Mouse (Mus musculus): ENCODE data around the gene Gm4952. TPM values are rescaled to one million over a fixed set of nuclear protein-coding genes. Genes with fewer than 3 reads are reported as not detected.

The Gm4952 gene
- polyA plus RNA-seq, 1 experiment from 2014 or later: 0.33 TPM

GRCm38 (mm10) chr19:12670139-12670538 lies 70.4 kb downstream of the Gm4952 start, which contains the start of gene Olfr1442:
Gene Olfr1442, plus strand, starts transcription at chr19:12670439.
- ATAC-seq (replicated peaks; ENCODE audit: low FRiP score, low read depth) (no peak), DNase-seq (ENCODE audit: low spot score) (no peak)
- no peak within 1 kb of the TSS for H3K9ac ChIP-seq (ENCODE audit: low read depth, low read length)
- no peaks in the 10 kb centered on the region for H3K27me3 ChIP-seq (ENCODE audit: insufficient read depth, low read length)
- H3K36me3 ChIP-seq (ENCODE audit: insufficient read depth, low read length): no peaks in the 10 kb centered on the region
- H3K27ac ChIP-seq: no peak within 1 kb of the TSS
- TF ChIP-seq CTCF (IDR thresholded peaks at IDR 0.05; ENCODE audit: low read depth): no peak
- H3K4me1 ChIP-seq (replicated peaks; ENCODE audit: insufficient read depth, low read length): no peaks in the 10 kb centered on the region
- H3K4me3 ChIP-seq (replicated peaks; ENCODE audit: low read depth, low read length): no peak within 1 kb of the TSS
- H3K4me2 ChIP-seq (ENCODE audit: low read length): no peak within 1 kb of the TSS
- H3K9me3 ChIP-seq (replicated peaks; ENCODE audit: low read length): no peaks in the 10 kb centered on the region

DNA sequence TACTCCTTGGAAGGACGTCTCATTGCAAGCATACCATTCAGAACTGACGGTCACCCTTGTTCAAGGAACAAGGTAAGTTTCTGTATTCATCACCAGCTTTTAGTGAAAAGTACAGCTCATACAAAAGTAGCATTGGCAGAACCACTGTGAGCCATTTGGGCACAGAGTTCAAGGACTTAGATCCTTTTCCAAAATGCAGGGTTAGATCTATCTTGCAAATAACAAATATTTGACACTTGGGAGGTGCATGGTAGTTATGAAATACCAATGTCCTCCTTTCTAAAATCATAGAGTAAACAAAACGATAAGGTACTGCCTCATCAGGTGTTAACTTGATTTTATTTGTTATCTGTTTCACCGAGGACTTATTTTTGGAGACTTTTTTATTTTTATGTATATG lies 71.3 kb downstream of the Gm4952 start:
- WGBS: 85% methylated on average over 4 of the region's 4 CpGs
- no peak for TF ChIP-seq CTCF (IDR thresholded peaks at IDR 0.05; ENCODE audit: low read depth)
- no peak overlapping the region for H3K4me2 ChIP-seq (ENCODE audit: low read length)

GRCm38 (mm10) chr19:12677812-12678211 lies 78.0 kb downstream of the Gm4952 start, which contains the start of gene Olfr1443:
Gene Olfr1443, plus strand, starts transcription at chr19:12678112.
- H3K4me3 ChIP-seq (replicated peaks; ENCODE audit: low read depth, low read length): no peak within 1 kb of the TSS
- ATAC-seq (replicated peaks; ENCODE audit: low FRiP score, low read depth): no peak
- no peak for DNase-seq (ENCODE audit: low spot score)
- no peak within 1 kb of the TSS for H3K9ac ChIP-seq (ENCODE audit: low read depth, low read length)
- no peaks in the 10 kb centered on the region for H3K4me1 ChIP-seq (replicated peaks; ENCODE audit: insufficient read depth, low read length)
- H3K4me2 ChIP-seq (ENCODE audit: low read length): no peak within 1 kb of the TSS
- no peak within 1 kb of the TSS for H3K27ac ChIP-seq
- H3K36me3 ChIP-seq (ENCODE audit: insufficient read depth, low read length): no peaks in the 10 kb centered on the region
- no peaks in the 10 kb centered on the region for H3K9me3 ChIP-seq (replicated peaks; ENCODE audit: low read length)
- H3K27me3 ChIP-seq (ENCODE audit: insufficient read depth, low read length): no peaks in the 10 kb centered on the region
- WGBS: 72% methylated on average over 3 of the region's 3 CpGs
- TF ChIP-seq CTCF (IDR thresholded peaks at IDR 0.05; ENCODE audit: low read depth): no peak

More for the DNA sequence above, 71.3 kb downstream of the Gm4952 start:
- H3K27ac ChIP-seq: no peak overlapping the region
- no peak overlapping the region for H3K9ac ChIP-seq (ENCODE audit: low read depth, low read length)
- no peaks in the 10 kb centered on the region for H3K36me3 ChIP-seq (ENCODE audit: insufficient read depth, low read length)
- DNase-seq (ENCODE audit: low spot score) (no peak), ATAC-seq (replicated peaks; ENCODE audit: low FRiP score, low read depth) (no peak)
- H3K4me1 ChIP-seq (replicated peaks; ENCODE audit: insufficient read depth, low read length): no peaks in the 10 kb centered on the region
- H3K9me3 ChIP-seq (replicated peaks; ENCODE audit: low read length): no peaks in the 10 kb centered on the region
- no peak overlapping the region for H3K4me3 ChIP-seq (replicated peaks; ENCODE audit: low read depth, low read length)
- H3K27me3 ChIP-seq (ENCODE audit: insufficient read depth, low read length): no peaks in the 10 kb centered on the region

Other genes starting within 250 kb of the Gm4952 start
- not detected in 2 replicates for gene Olfr1440, start 212.7 kb upstream of the Gm4952 start, polyA plus RNA-seq (2015; fragmentation: Nextera tagmentation; extraction: Ambion mirVana)
- not detected in 2 replicates for gene Olfr1441, start 182.5 kb upstream of the Gm4952 start, polyA plus RNA-seq (2015; fragmentation: Nextera tagmentation; extraction: Ambion mirVana)
- gene Pfpl, start 172.1 kb upstream of the Gm4952 start, polyA plus RNA-seq (2015; fragmentation: Nextera tagmentation; extraction: Ambion mirVana): not detected in 2 replicates
- 0.56 and 0.74 TPM in 2 replicates for gene Mpeg1, start 139.2 kb upstream of the Gm4952 start, polyA plus RNA-seq (2015; fragmentation: Nextera tagmentation; extraction: Ambion mirVana)
- gene Dtx4, start 98.5 kb upstream of the Gm4952 start, polyA plus RNA-seq (2015; fragmentation: Nextera tagmentation; extraction: Ambion mirVana): 5.0 and 5.6 TPM in 2 replicates
- 10.7 and 14.6 TPM in 2 replicates for gene Fam111a, start 54.2 kb upstream of the Gm4952 start, polyA plus RNA-seq (2015; fragmentation: Nextera tagmentation; extraction: Ambion mirVana)
- gene Glyat, start 33.3 kb downstream of the Gm4952 start, polyA plus RNA-seq (2015; fragmentation: Nextera tagmentation; extraction: Ambion mirVana): 37.0 and 41.7 TPM in 2 replicates
- gene Olfr1442, start 70.5 kb downstream of the Gm4952 start, polyA plus RNA-seq (2015; fragmentation: Nextera tagmentation; extraction: Ambion mirVana): 0.11 and 0.18 TPM in 2 replicates
- gene Olfr1443, start 78.1 kb downstream of the Gm4952 start, polyA plus RNA-seq (2015; fragmentation: Nextera tagmentation; extraction: Ambion mirVana): not detected in 2 replicates
- 138 and 140 TPM in 2 replicates for gene Keg1, start 95.8 kb downstream of the Gm4952 start, polyA plus RNA-seq (2015; fragmentation: Nextera tagmentation; extraction: Ambion mirVana)
- gene Cntf, start 165.7 kb downstream of the Gm4952 start, polyA plus RNA-seq (2015; fragmentation: Nextera tagmentation; extraction: Ambion mirVana): 4.9 TPM in 2 replicates
- 15.3 TPM in 2 replicates for gene Zfp91, start 196.2 kb downstream of the Gm4952 start, polyA plus RNA-seq (2015; fragmentation: Nextera tagmentation; extraction: Ambion mirVana)
- 2.2 TPM in 2 replicates for gene Lpxn, start 196.2 kb downstream of the Gm4952 start, polyA plus RNA-seq (2015; fragmentation: Nextera tagmentation; extraction: Ambion mirVana)
- not detected in 2 replicates for gene Gm5244, start 246.7 kb downstream of the Gm4952 start, polyA plus RNA-seq (2015; fragmentation: Nextera tagmentation; extraction: Ambion mirVana)

All from kidney, postnatal 0 days (tissue).